Mouse (Mus musculus): ENCODE measurements around the gene Acadm. TPM values are rescaled to one million over a fixed set of nuclear protein-coding genes. Genes with fewer than 3 reads are reported as not detected.

The Acadm gene
- total RNA-seq, 2 experiments from 2014 or later: 53.5 to 54.0 TPM

GRCm38 (mm10) chr3:153901904-153902303 lies 42.5 kb downstream of the Acadm start:
- no peak for DNase-seq

- DNase-seq: no peak
These were observed 47.2 kb downstream of the Acadm start for GRCm38 (mm10) chr3:153897216-153897615.

- no peak for DNase-seq
These were observed 49.0 kb downstream of the Acadm start for GRCm38 (mm10) chr3:153895454-153895853.

GRCm38 (mm10) chr3:153889188-153889781 lies 55.1 kb downstream of the Acadm start:
- DNase-seq: no peak

GRCm38 (mm10) chr3:153888141-153888540 lies 56.3 kb downstream of the Acadm start:
- no peak for DNase-seq

GRCm38 (mm10) chr3:153886296-153886695 lies 58.1 kb downstream of the Acadm start:
- no peak for DNase-seq

Other genes starting within 250 kb of the Acadm start
- 10 to 100 TPM; 25.2 to 28.9 TPM for gene St6galnac3, start 219.5 kb downstream of the Acadm start, total RNA-seq (2021)
- gene Asb17, start 100.4 kb downstream of the Acadm start, total RNA-seq (2021): not detected
- under 1 TPM; 0.17 to 0.30 TPM for gene Msh4, start 38.5 kb downstream of the Acadm start, total RNA-seq (2021)
- gene Rabggtb, start 31.6 kb downstream of the Acadm start, total RNA-seq (2021): 10 to 100 TPM; 72.2 to 78.9 TPM
- gene Slc44a5, start 28.8 kb upstream of the Acadm start, total RNA-seq (2021): 10 to 100 TPM; 62.9 to 68.0 TPM

Measured in layer of hippocampus, postnatal 36 days (tissue).